8 mouse cellular contexts compared by ENCODE assay signal in genomic region chr19:5456241-5456921, GRCm38 (mm10). TPM values are rescaled to one million over a fixed set of nuclear protein-coding genes. Genes with fewer than 3 reads are reported as not detected.
DNase-seq lines count a peak whose midpoint lies in the region; ATAC-seq and TF ChIP-seq lines count a peak whose summit lies in the region.

No protein-coding gene starts in this region.

- H3K4me3 ChIP-seq in G1E (ENCODE audit: low read depth, low read length), result peak overlapping the region; percentile 89
- H3K4me3 ChIP-seq in heart, postnatal 0 days (ENCODE audit: low read depth, low read length), result peak overlapping the region; percentile 75
- H3K4me3 ChIP-seq in limb, embryonic 11.5 days (ENCODE audit: low read depth, low read length), result peak overlapping the region; percentile 45
- peak overlapping the region; percentile 79 for H3K4me3 ChIP-seq in midbrain, embryonic 13.5 days (replicated peaks)

- H3K27me3 ChIP-seq in G1E (ENCODE audit: insufficient read depth, low read length), result no peaks in the 10 kb centered on the region
- no peaks in the 10 kb centered on the region for H3K27me3 ChIP-seq in heart, postnatal 0 days (ENCODE audit: control insufficient read depth, insufficient read depth, low read length)
- no peaks in the 10 kb centered on the region for H3K27me3 ChIP-seq in limb, embryonic 11.5 days (ENCODE audit: control insufficient read depth, insufficient read depth, low read length)
- H3K27me3 ChIP-seq in midbrain, embryonic 13.5 days, result peaks cover 19% of the 10 kb centered on the region

- peak overlapping the region; percentile 89 for H3K9ac ChIP-seq in heart, postnatal 0 days (replicated peaks; ENCODE audit: low read depth, low read length)
- peak overlapping the region; percentile 61 for H3K9ac ChIP-seq in limb, embryonic 11.5 days (ENCODE audit: low read length)
- H3K9ac ChIP-seq in midbrain, embryonic 13.5 days (replicated peaks), result peak overlapping the region; percentile 93

- no peak for ATAC-seq in G1E (ENCODE audit: extremely low read depth, insufficient number of reproducible peaks, low FRiP score, poor library complexity, severe bottlenecking)
- peak; percentile 7 for ATAC-seq in heart, postnatal 0 days (ENCODE audit: insufficient read depth, low read depth)
- ATAC-seq in limb, embryonic 11.5 days (ENCODE audit: insufficient number of reproducible peaks, low FRiP score, low TSS enrichment, low read depth), result no peak
- ATAC-seq in midbrain, embryonic 13.5 days, result no peak

- H3K4me2 ChIP-seq in heart, postnatal 0 days (ENCODE audit: low read depth, low read length), result peak overlapping the region; percentile 99
- H3K4me2 ChIP-seq in limb, embryonic 11.5 days (ENCODE audit: low read depth, severe bottlenecking), result peak overlapping the region; percentile 98
- H3K4me2 ChIP-seq in midbrain, embryonic 13.5 days (replicated peaks), result peak overlapping the region; percentile 99

- DNase-seq in G1E (ENCODE audit: low spot score) (peak; percentile 50), adipocyte (ENCODE audit: low spot score) (no peak)
- peak; percentile 50 for DNase-seq in embryo, embryonic 11 days
- DNase-seq in heart, postnatal 0 days (ENCODE audit: low spot score), result no peak
- peak; percentile 47 for DNase-seq in limb, embryonic 11.5 days (ENCODE audit: low spot score)
- DNase-seq in right cerebral cortex, postnatal 25 days, result no peak
- DNase-seq in cerebellum, adult 9-11 months, result no peak

- 2% methylated on average over 26 of the region's 26 CpGs for WGBS in heart, postnatal 0 days
- WGBS in limb, embryonic 11.5 days, result 4% methylated on average over 26 of the region's 26 CpGs
- WGBS in midbrain, embryonic 13.5 days, result 3% methylated on average over 26 of the region's 26 CpGs

- no peak for TF ChIP-seq CTCF in G1E (IDR thresholded peaks at IDR 0.05; ENCODE audit: low read depth, low read length)
- TF ChIP-seq CTCF in heart, postnatal 0 days (IDR thresholded peaks at IDR 0.05; ENCODE audit: low read depth), result no peak

- peaks cover 71% of the 10 kb centered on the region for H3K4me1 ChIP-seq in G1E (ENCODE audit: insufficient read depth, low read depth, low read length)
- peaks cover 30% of the 10 kb centered on the region for H3K4me1 ChIP-seq in heart, postnatal 0 days (ENCODE audit: control insufficient read depth, insufficient read depth)
- peaks cover 19% of the 10 kb centered on the region for H3K4me1 ChIP-seq in limb, embryonic 11.5 days (ENCODE audit: control insufficient read depth, insufficient read depth, low read length)
- H3K4me1 ChIP-seq in midbrain, embryonic 13.5 days (replicated peaks), result peaks cover 39% of the 10 kb centered on the region

- peak overlapping the region; percentile 98 for H3K27ac ChIP-seq in heart, postnatal 0 days (ENCODE audit: low read depth)
- H3K27ac ChIP-seq in limb, embryonic 11.5 days (replicated peaks; ENCODE audit: low read depth, low read length), result peak overlapping the region; percentile 10
- peak overlapping the region; percentile 97 for H3K27ac ChIP-seq in midbrain, embryonic 13.5 days

- H3K9me3 ChIP-seq in G1E (replicated peaks), result no peaks in the 10 kb centered on the region
- H3K9me3 ChIP-seq in heart, postnatal 0 days (replicated peaks; ENCODE audit: control insufficient read depth, low read length), result no peaks in the 10 kb centered on the region
- H3K9me3 ChIP-seq in limb, embryonic 11.5 days (ENCODE audit: control insufficient read depth, low read length), result no peaks in the 10 kb centered on the region
- no peaks in the 10 kb centered on the region for H3K9me3 ChIP-seq in midbrain, embryonic 13.5 days

- peak; percentile 68; the same call in 1 of the 2 replicates for TF ChIP-seq EP300 in heart, postnatal 0 days (IDR thresholded peaks at IDR 0.05; ENCODE audit: low read depth)

- peaks cover 48% of the 10 kb centered on the region for H3K36me3 ChIP-seq in G1E (replicated peaks)
- peaks cover 12% of the 10 kb centered on the region for H3K36me3 ChIP-seq in heart, postnatal 0 days (replicated peaks; ENCODE audit: control insufficient read depth, insufficient read depth, low read length)
- no peaks in the 10 kb centered on the region for H3K36me3 ChIP-seq in limb, embryonic 11.5 days (ENCODE audit: control insufficient read depth, insufficient read depth, low read length)
- peaks cover 4% of the 10 kb centered on the region for H3K36me3 ChIP-seq in midbrain, embryonic 13.5 days

RNA-seq across cellular contexts. Expression of gene Ccdc85b, which starts 1.3 kb away (rescaled TPM):
- total RNA-seq in G1E (2014; fragmentation: Nextera tagmentation) (1.9 and 3.3 TPM in 2 replicates), G1E (2017) (3.0 and 4.1 TPM in 2 replicates)
- polyA plus RNA-seq in G1E (2012), result 13.1 and 16.9 TPM in 2 replicates
- 9.2 and 11.3 TPM in 2 replicates for total RNA-seq in heart, postnatal 0 days (2014; rRNA removed; ENCODE audit: low replicate concordance)
- 10.2 and 10.6 TPM in 2 replicates for polyA plus RNA-seq in heart, postnatal 0 days (2015; fragmentation: Nextera tagmentation; extraction: Ambion mirVana)
- 7.9 and 9.2 TPM in 2 replicates for polyA plus RNA-seq in limb, embryonic 11.5 days (2014; fragmentation: Nextera tagmentation; extraction: Ambion mirVana)
- 6.9 and 9.7 TPM in 2 replicates for polyA plus RNA-seq in midbrain, embryonic 13.5 days (2015; fragmentation: Nextera tagmentation; extraction: Ambion mirVana)

RNA-seq across cellular contexts. Expression of gene Fibp, which starts 4.0 kb away (rescaled TPM):
- total RNA-seq in G1E (2014; fragmentation: Nextera tagmentation) (50.8 and 53.9 TPM in 2 replicates), G1E (2017) (71.8 and 104 TPM in 2 replicates)
- polyA plus RNA-seq in G1E (2012), result 42.8 and 162 TPM in 2 replicates
- total RNA-seq in heart, postnatal 0 days (2014; rRNA removed; ENCODE audit: low replicate concordance), result 81.6 and 86.4 TPM in 2 replicates
- polyA plus RNA-seq in heart, postnatal 0 days (2015; fragmentation: Nextera tagmentation; extraction: Ambion mirVana), result 142 and 146 TPM in 2 replicates
- polyA plus RNA-seq in limb, embryonic 11.5 days (2014; fragmentation: Nextera tagmentation; extraction: Ambion mirVana), result 113 and 116 TPM in 2 replicates
- 183 and 192 TPM in 2 replicates for polyA plus RNA-seq in midbrain, embryonic 13.5 days (2015; fragmentation: Nextera tagmentation; extraction: Ambion mirVana)

RNA-seq across cellular contexts. Expression of gene Fosl1, which starts 9.0 kb away (rescaled TPM):
- 0.90 and 3.0 TPM in 2 replicates for total RNA-seq in G1E (2014; fragmentation: Nextera tagmentation)
- 1.9 and 2.3 TPM in 2 replicates for total RNA-seq in G1E (2017)
- polyA plus RNA-seq in G1E (2012), result 3.4 and 3.6 TPM in 2 replicates
- total RNA-seq in heart, postnatal 0 days (2014; rRNA removed; ENCODE audit: low replicate concordance), result not detected in 2 replicates
- 0.12 TPM in 1 of 2 replicates, not detected in the other for polyA plus RNA-seq in heart, postnatal 0 days (2015; fragmentation: Nextera tagmentation; extraction: Ambion mirVana)
- not detected in 2 replicates for polyA plus RNA-seq in limb, embryonic 11.5 days (2014; fragmentation: Nextera tagmentation; extraction: Ambion mirVana)
- polyA plus RNA-seq in midbrain, embryonic 13.5 days (2015; fragmentation: Nextera tagmentation; extraction: Ambion mirVana), result not detected in 2 replicates

RNA-seq across cellular contexts. Expression of gene Ctsw, which starts 11.9 kb away (rescaled TPM):
- total RNA-seq in G1E (2014; fragmentation: Nextera tagmentation) (not detected in 2 replicates), G1E (2017) (not detected in 2 replicates)
- polyA plus RNA-seq in G1E (2012), result not detected in 2 replicates
- not detected in 2 replicates for total RNA-seq in heart, postnatal 0 days (2014; rRNA removed; ENCODE audit: low replicate concordance)
- 0.42 and 0.73 TPM in 2 replicates for polyA plus RNA-seq in heart, postnatal 0 days (2015; fragmentation: Nextera tagmentation; extraction: Ambion mirVana)
- 0.72 and 1.0 TPM in 2 replicates for polyA plus RNA-seq in limb, embryonic 11.5 days (2014; fragmentation: Nextera tagmentation; extraction: Ambion mirVana)
- polyA plus RNA-seq in midbrain, embryonic 13.5 days (2015; fragmentation: Nextera tagmentation; extraction: Ambion mirVana), result 5.2 and 5.7 TPM in 2 replicates

RNA-seq across cellular contexts. Expression of gene Efemp2, which starts 17.4 kb away (rescaled TPM):
- 4.1 and 6.7 TPM in 2 replicates for total RNA-seq in G1E (2014; fragmentation: Nextera tagmentation)
- 4.6 and 6.6 TPM in 2 replicates for total RNA-seq in G1E (2017)
- polyA plus RNA-seq in G1E (2012), result 3.0 and 3.1 TPM in 2 replicates
- total RNA-seq in heart, postnatal 0 days (2014; rRNA removed; ENCODE audit: low replicate concordance), result 46.8 and 52.7 TPM in 2 replicates
- polyA plus RNA-seq in heart, postnatal 0 days (2015; fragmentation: Nextera tagmentation; extraction: Ambion mirVana), result 32.2 and 34.1 TPM in 2 replicates
- 100 and 105 TPM in 2 replicates for polyA plus RNA-seq in limb, embryonic 11.5 days (2014; fragmentation: Nextera tagmentation; extraction: Ambion mirVana)
- 31.8 and 33.4 TPM in 2 replicates for polyA plus RNA-seq in midbrain, embryonic 13.5 days (2015; fragmentation: Nextera tagmentation; extraction: Ambion mirVana)

Comparison
In these comparisons a context has a peak if more than half of its experiments do, and no peak if none do; other contexts are left out.
1. DNase-seq: peak in G1E (single experiment), embryo, embryonic 11 days (single experiment) and limb, embryonic 11.5 days (single experiment); none in heart, postnatal 0 days (single experiment), right cerebral cortex, postnatal 25 days (single experiment), adipocyte (single experiment) and cerebellum, adult 9-11 months (single experiment).
2. H3K27ac ChIP-seq: peak in every context shown above with its lines; median percentile 98 in heart, postnatal 0 days; 97 in midbrain, embryonic 13.5 days; 10 in limb, embryonic 11.5 days.
3. Peak in every context shown above with its lines, with median percentiles within 50 percentile points of each other: H3K4me3 ChIP-seq, H3K4me2 ChIP-seq and H3K9ac ChIP-seq.